In the genomic region with DNA sequence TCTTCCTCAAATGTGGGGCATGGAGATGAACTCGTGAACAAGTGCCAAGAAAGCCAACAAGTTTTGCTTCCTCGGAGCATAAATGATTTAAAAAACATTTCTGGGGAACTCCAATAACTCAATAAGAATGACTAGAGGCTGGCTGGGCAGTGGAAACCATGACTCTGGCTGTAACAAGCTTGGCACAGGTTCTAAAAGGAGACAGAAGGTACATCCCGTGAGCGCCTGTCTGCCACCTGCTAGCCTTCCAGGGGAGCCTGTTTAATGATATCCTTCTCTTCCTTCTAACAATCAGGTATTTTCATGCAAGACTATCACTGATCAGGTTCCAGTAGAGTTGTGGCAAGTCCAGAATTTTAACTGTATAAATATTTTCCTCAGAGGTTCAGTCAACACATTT, we compare ENCODE assay signal across 17 mouse cellular contexts. TPM values are rescaled to one million over a fixed set of nuclear protein-coding genes. Genes with fewer than 3 reads are reported as not detected.
"Had no signal": no experiment of that assay in that cellular context is flagged by ENCODE, and none has a peak within 500 bp of the region (broad histone marks: within the 10 kb centered on the region; RNA-seq: fewer than 3 reads in every experiment).

No protein-coding gene starts in this region.

- H3K9ac ChIP-seq: limb, embryonic 13.5 days; liver, embryonic 14.5 days; midbrain, embryonic 13.5 days; neural tube, embryonic 12.5 days had no signal

- H3K27me3 ChIP-seq: limb, embryonic 13.5 days; midbrain, embryonic 13.5 days; neural tube, embryonic 12.5 days had no signal

- H3K9me3 ChIP-seq: limb, embryonic 13.5 days; midbrain, embryonic 13.5 days; neural tube, embryonic 12.5 days had no signal

- H3K4me1 ChIP-seq: limb, embryonic 13.5 days; neural tube, embryonic 12.5 days had no signal

- H3K36me3 ChIP-seq: limb, embryonic 13.5 days; midbrain, embryonic 13.5 days; neural tube, embryonic 12.5 days had no signal

- ATAC-seq: midbrain, embryonic 13.5 days had no signal

- H3K4me2 ChIP-seq: limb, embryonic 13.5 days; midbrain, embryonic 13.5 days; neural tube, embryonic 12.5 days had no signal

- DNase-seq: kidney, adult 2 months; kidney, postnatal 36 days; layer of hippocampus, adult 9-11 months; layer of hippocampus, postnatal 36 days; left cerebral cortex, postnatal 4 days; lung, adult 18-20 months; thymus, postnatal 25 days had no signal

- H3K27ac ChIP-seq: kidney, postnatal 0 days; limb, embryonic 13.5 days; liver, embryonic 14.5 days; midbrain, embryonic 13.5 days; neural tube, embryonic 12.5 days; stomach, postnatal 0 days had no signal

- H3K4me3 ChIP-seq: limb, embryonic 13.5 days; midbrain, embryonic 13.5 days; neural tube, embryonic 12.5 days had no signal

RNA-seq across cellular contexts. Expression of a gene that starts 58.6 kb away (rescaled TPM):
- total RNA-seq: layer of hippocampus, adult 18-20 months; left cerebral cortex, postnatal 4 days; liver, adult 2 months; monocyte, adult 5-6 weeks had no signal
- polyA plus RNA-seq: kidney, adult 2 months; kidney, postnatal 0 days; limb, embryonic 13.5 days; liver, adult 2 months; liver, embryonic 14.5 days; lung, embryonic 16.5 days; neural tube, embryonic 12.5 days had no signal
